Mouse (Mus musculus) heart, embryonic 14.5 days (tissue): ENCODE measurements at regions not wholly inside any gene's neighbourhood (a gene's known extent, or its start where the extent isn't known, plus 50 kb on each side); places are given as distances from the start of the nearest gene placed in this dataset.

Source experiments
- ATAC-seq: fragments of 200-750 bp; cut with Nextera tagmentation; 2 replicates; pipeline ENCODE4 v1.8.0; 2017; ENCODE audit warnings: low read depth, moderate TSS enrichment; ENCODE audit not compliant: insufficient number of reproducible peaks, insufficient read depth, low FRiP score
- H3K27ac ChIP-seq, 2 experiments: fragments of 200-500 bp in 1 of 2; fragments of 300-500 bp in 1 of 2; sonication (generic) in 1 of 2; replicated peaks in 1 of 2; 2 replicates each; pipeline ENCODE4 v1.5.1; 2012 to 2014; ENCODE audit warnings: low read depth in 2 of 2, low read length in 2 of 2, control low read depth in 1 of 2, mild to moderate bottlenecking in 1 of 2, mixed read lengths in 1 of 2; ENCODE audit not compliant: control insufficient read depth in 1 of 2, insufficient read depth in 1 of 2
- H3K27me3 ChIP-seq: fragments of 300-500 bp; sonication (generic); 2 replicates; pipeline ENCODE4 v1.6.1; 2014; ENCODE audit warnings: mild to moderate bottlenecking, low read length, control low read depth; ENCODE audit not compliant: control insufficient read depth, insufficient read depth
- H3K36me3 ChIP-seq: fragments of 300-500 bp; sonication (generic); 2 replicates; pipeline ENCODE4 v1.6.1; 2014; ENCODE audit warnings: mild to moderate bottlenecking, control low read depth, low read length, mixed read lengths; ENCODE audit not compliant: control insufficient read depth, insufficient read depth
- H3K4me1 ChIP-seq, 2 experiments: fragments of 200-500 bp in 1 of 2; fragments of 300-500 bp in 1 of 2; sonication (generic) in 1 of 2; 2 replicates each; pipeline ENCODE4 v1.6.1; 2012 to 2014; ENCODE audit warnings: low read length in 2 of 2, control low read depth in 1 of 2, mixed read lengths in 1 of 2; ENCODE audit not compliant: control insufficient read depth in 2 of 2, insufficient read depth in 2 of 2
- H3K4me2 ChIP-seq: fragments of 300-500 bp; sonication (generic); 2 replicates; pipeline ENCODE4 v1.6.1; 2014; ENCODE audit warnings: mild to moderate bottlenecking, low read length
- H3K4me3 ChIP-seq, 2 experiments: fragments of 200-500 bp in 1 of 2; fragments of 300-500 bp in 1 of 2; sonication (generic) in 1 of 2; 2 replicates each; pipeline ENCODE4 v1.5.1; 2012 to 2014; ENCODE audit warnings: low read length in 2 of 2, mild to moderate bottlenecking in 2 of 2, control low read depth in 1 of 2, low read depth in 1 of 2, moderate library complexity in 1 of 2; ENCODE audit not compliant: control insufficient read depth in 1 of 2, insufficient read depth in 1 of 2
- H3K9ac ChIP-seq: fragments of 300-500 bp; sonication (generic); 2 replicates; pipeline ENCODE4 v1.6.1; 2014; ENCODE audit warnings: mild to moderate bottlenecking, low read length
- H3K9me3 ChIP-seq: fragments of 300-500 bp; sonication (generic); 2 replicates; pipeline ENCODE4 v1.6.1; 2016; ENCODE audit warnings: low read length, control low read depth; ENCODE audit not compliant: control insufficient read depth
- WGBS: fragments of 180-500 bp; shearing (Covaris S2); extraction: QIAGEN DNeasy Blood & Tissue Kit; methylation state at CpG from one replicate; pipeline ENCODE4 v1.1.7; 2014; 5-methylcytosine and 5-hydroxymethylcytosine counted together

DNA sequence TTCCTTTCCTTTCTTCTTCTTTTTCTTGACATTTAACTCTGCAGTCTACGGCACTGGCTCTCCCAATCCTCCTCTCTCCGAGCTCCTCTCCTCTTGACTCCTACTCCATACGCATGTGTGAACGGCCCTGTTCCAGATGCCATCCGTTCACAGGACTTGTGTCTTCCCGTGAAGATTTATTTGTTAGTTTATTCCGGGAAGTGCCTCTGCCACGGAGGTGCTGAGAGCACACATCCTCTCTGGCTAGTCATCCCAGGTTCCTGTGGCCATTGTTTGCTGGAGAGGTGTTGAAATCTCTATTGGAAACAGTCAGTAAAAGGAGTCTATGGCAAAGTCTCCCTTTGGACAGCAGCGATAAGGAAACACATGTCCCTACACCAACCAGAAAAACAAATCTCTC is 53.3 kb upstream of the Tgfbr2 start:
- H3K4me3 ChIP-seq, result no peak overlapping the region
- 15% methylated on average over 9 of the region's 9 CpGs for WGBS
- H3K27ac ChIP-seq, result peak overlapping the region in 1 of 2 experiments; percentile 19; a peak in 2 of 4 replicates
- peak overlapping the region; percentile 19 for H3K4me2 ChIP-seq
- H3K27me3 ChIP-seq, result no peaks in the 10 kb centered on the region
- ATAC-seq, result no peak; the same call in 1 of the 2 replicates
- no peaks in the 10 kb centered on the region for H3K9me3 ChIP-seq
- H3K4me1 ChIP-seq, result peaks cover 13 to 26% of the 10 kb centered on the region in 2 experiments
- no peaks in the 10 kb centered on the region for H3K36me3 ChIP-seq
- H3K9ac ChIP-seq, result no peak overlapping the region

GRCm38 (mm10) chr9:116227738-116228137 is 52.6 kb upstream of the Tgfbr2 start:
- no peak overlapping the region for H3K4me3 ChIP-seq
- no peak overlapping the region for H3K27ac ChIP-seq
- H3K4me2 ChIP-seq, result no peak overlapping the region
- H3K9ac ChIP-seq, result no peak overlapping the region
- H3K9me3 ChIP-seq, result no peaks in the 10 kb centered on the region
- H3K27me3 ChIP-seq, result no peaks in the 10 kb centered on the region
- 31% methylated on average over 7 of the region's 7 CpGs for WGBS
- no peak for ATAC-seq
- peaks cover 13 to 26% of the 10 kb centered on the region in 2 experiments for H3K4me1 ChIP-seq
- no peaks in the 10 kb centered on the region for H3K36me3 ChIP-seq
